Mouse (Mus musculus): Measurements from ENCODE around the gene Tef. TPM values are rescaled to one million over a fixed set of nuclear protein-coding genes. Genes with fewer than 3 reads are reported as not detected.

Gene Tef
- total RNA-seq, 2 experiments from 2014 or later: 101 to 191 TPM

DNA sequence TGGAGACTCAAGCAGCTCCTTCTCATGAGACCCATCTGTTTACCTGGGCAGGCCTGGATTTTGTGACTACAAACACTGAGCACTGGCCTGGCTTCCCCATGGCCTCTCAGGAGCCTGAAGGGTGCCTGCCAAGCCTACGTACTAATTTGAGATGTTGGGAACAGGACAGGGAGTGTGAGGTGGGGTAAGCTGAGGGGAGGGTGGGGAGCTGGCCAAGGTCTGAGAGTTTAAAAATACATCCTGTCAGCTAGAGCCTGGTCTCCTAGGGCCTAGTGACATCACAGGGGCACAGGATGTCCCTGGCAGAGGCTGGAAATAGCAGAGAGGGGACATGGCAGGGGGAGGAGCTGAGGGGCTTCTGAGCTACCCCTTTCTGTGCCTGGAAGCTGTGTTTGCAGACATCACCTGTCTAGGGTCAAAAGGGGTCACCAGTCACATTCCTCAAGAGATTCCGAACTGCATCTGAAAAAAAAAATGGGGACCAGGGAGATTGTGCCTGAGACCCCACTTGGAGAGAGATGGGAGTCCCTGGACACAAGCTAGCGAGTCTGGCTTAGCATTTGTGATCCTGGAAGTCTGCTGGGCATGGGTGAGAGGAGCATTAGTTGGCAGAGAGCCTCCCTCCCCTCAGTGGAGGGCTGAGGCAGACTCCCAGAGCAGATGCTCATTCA is 32.1 kb downstream of the Tef start:
- peak; percentile 91 for DNase-seq
- no peak for TF ChIP-seq CTCF (IDR thresholded peaks at IDR 0.05)
- Histone ChIP-seq H3K4me3 (peak overlapping the region; percentile 62), H3K27ac (peak overlapping the region; percentile 96)
- intact Hi-C loops (cut with DNase I): loop anchor here (5.0 kb wide), 1 partner anchor 38 kb away; the partner anchor contains the start of genes Aco2 and Phf5a

GRCm38 (mm10) chr15:81835007-81835880 is 33.0 kb downstream of the Tef start:
- no peak for TF ChIP-seq CTCF (IDR thresholded peaks at IDR 0.05)
- peak overlapping the region; percentile 70 for H3K4me3 ChIP-seq
- peak overlapping the region; percentile 96 for H3K27ac ChIP-seq
- intact Hi-C loops (cut with DNase I): no loop called here
- peak; percentile 74 for DNase-seq

GRCm38 (mm10) chr15:81836124-81836821 is 34.1 kb downstream of the Tef start:
- intact Hi-C loops (cut with DNase I): loop anchor here (1.0 kb wide), 1 partner anchor 23 kb away; no protein-coding TSS in a partner anchor
- peak overlapping the region; percentile 70 for H3K4me3 ChIP-seq
- TF ChIP-seq CTCF (IDR thresholded peaks at IDR 0.05): no peak
- H3K27ac ChIP-seq: peak overlapping the region; percentile 96
- peak; percentile 96 for DNase-seq

GRCm38 (mm10) chr15:81836966-81837920 is 35.0 kb downstream of the Tef start:
- Histone ChIP-seq H3K27ac (peak overlapping the region; percentile 96), H3K4me3 (peak overlapping the region; percentile 70)
- intact Hi-C loops (cut with DNase I): loop anchor here (1.0 kb wide), 1 partner anchor 22 kb away; no protein-coding TSS in a partner anchor
- peak; percentile 61 for DNase-seq
- no peak for TF ChIP-seq CTCF (IDR thresholded peaks at IDR 0.05)

- intact Hi-C loops (cut with DNase I): no loop called here
- no peak; the same call in 1 of the 2 replicates for TF ChIP-seq CTCF (IDR thresholded peaks at IDR 0.05)
- H3K27ac ChIP-seq: peak overlapping the region; percentile 96
- H3K4me3 ChIP-seq: peak overlapping the region; percentile 56
- peak; percentile 72 for DNase-seq
These were observed 36.5 kb downstream of the Tef start for GRCm38 (mm10) chr15:81838554-81839235.

- H3K27ac ChIP-seq: peak overlapping the region; percentile 96
These were observed 37.4 kb downstream of the Tef start for GRCm38 (mm10) chr15:81839634-81840033.

GRCm38 (mm10) chr15:81840306-81840705 is 38.1 kb downstream of the Tef start:
- intact Hi-C loops (cut with DNase I): no loop called here
- peak overlapping the region; percentile 96 for H3K27ac ChIP-seq
- DNase-seq: no peak
- no peak for TF ChIP-seq CTCF (IDR thresholded peaks at IDR 0.05)
- no peak overlapping the region for H3K4me3 ChIP-seq

More at GRCm38 (mm10) chr15:81839634-81840033, 37.4 kb downstream of the Tef start:
- intact Hi-C loops (cut with DNase I): no loop called here
- peak; percentile 97 for DNase-seq
- peak overlapping the region; percentile 56 for H3K4me3 ChIP-seq
- TF ChIP-seq CTCF (IDR thresholded peaks at IDR 0.05): no peak

GRCm38 (mm10) chr15:81842275-81842674 is 40.1 kb downstream of the Tef start:
- Histone ChIP-seq H3K27ac (peak overlapping the region; percentile 96), H3K4me3 (no peak overlapping the region)
- intact Hi-C loops (cut with DNase I): no loop called here
- DNase-seq: peak; percentile 16
- TF ChIP-seq CTCF (IDR thresholded peaks at IDR 0.05): no peak

GRCm38 (mm10) chr15:81845033-81845625 is 42.9 kb downstream of the Tef start:
- intact Hi-C loops (cut with DNase I): no loop called here
- Histone ChIP-seq H3K27ac (peak overlapping the region; percentile 100), H3K4me3 (no peak overlapping the region; the same call in 1 of the 2 replicates)
- DNase-seq: peak; percentile 26
- no peak for TF ChIP-seq CTCF (IDR thresholded peaks at IDR 0.05)

DNA sequence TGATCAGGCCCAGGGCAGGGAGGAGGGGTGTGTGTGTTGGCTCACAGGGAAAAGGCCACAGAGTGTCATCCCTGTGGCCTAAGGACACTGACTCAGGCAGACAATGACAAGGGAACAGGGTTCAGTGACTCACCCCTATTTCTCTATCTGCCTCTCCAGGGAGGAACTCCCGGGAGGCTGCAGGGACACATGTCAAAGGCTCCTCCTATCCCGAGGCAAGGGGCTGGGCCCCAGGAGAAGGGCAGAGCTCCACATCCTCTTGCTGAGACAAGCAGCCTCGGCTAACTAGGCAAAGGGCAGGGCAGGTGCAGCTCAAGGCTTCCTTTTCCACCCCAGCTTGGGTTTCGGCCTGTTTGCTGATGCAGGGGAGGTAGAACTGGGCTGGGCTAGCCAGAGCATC is 43.5 kb downstream of the Tef start:
- peak; percentile 92 for DNase-seq
- Histone ChIP-seq H3K27ac (peak overlapping the region; percentile 100), H3K4me3 (peak overlapping the region; percentile 9; the same call in 1 of the 2 replicates)
- no peak for TF ChIP-seq CTCF (IDR thresholded peaks at IDR 0.05)
- intact Hi-C loops (cut with DNase I): no loop called here

Measured in gastrocnemius, adult 2 months (tissue).